Mouse (Mus musculus) spleen, adult 18-20 months (tissue): Measurements from ENCODE around the gene Macrod2.

Experiments
- DNase-seq, 2 experiments: peaks; one replicate each; pipeline ENCODE4 v3.0.0; 2022; ENCODE audit warnings: mixed read lengths in 2 of 2

Macrod2 gene

DNA sequence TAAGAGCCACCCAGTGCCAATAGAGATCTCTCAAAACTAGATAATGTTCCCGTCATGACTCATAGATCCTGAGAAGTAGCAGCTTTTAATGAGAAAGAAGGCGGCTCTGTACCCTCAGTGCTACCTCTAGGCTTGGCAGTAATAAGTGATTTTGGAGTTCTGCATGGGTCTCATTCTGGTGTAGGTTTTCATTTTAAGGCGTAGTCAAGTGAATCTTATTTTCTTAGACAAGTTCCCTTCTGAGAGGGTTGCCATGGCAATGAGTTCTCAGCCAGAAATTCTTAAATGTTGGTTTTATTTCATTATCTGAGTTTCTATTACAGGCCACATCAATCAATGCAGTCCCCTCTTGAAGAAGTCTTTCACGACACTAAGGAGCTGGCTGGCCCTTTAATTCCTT, 1127.0 kb downstream of the Macrod2 start:
- DNase-seq, result no peak

- DNase-seq, result no peak
These were observed 1150.8 kb downstream of the Macrod2 start for GRCm38 (mm10) chr2:141545877-141546276.

DNA sequence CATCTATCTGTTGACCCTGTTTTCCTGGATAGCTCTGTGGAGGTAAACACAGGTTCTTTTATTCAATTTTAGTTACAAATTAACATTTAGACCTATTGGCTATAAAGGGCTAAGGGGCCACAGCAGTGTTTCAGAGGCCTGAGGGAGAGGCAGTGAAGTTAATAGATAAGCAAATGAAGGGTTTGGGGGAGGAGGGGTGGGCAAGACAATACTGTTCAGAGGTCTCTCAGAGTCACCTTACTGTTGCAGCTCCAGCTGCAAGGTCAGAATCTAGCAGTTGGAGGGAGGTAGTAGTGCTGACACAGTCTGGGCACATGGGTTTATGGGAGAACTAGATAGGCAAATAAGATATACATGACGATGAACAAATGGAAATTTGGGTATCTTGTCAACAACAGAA, 1156.6 kb downstream of the Macrod2 start:
- no peak for DNase-seq

- DNase-seq, result no peak
These were observed 1161.6 kb downstream of the Macrod2 start for GRCm38 (mm10) chr2:141556747-141557146.

DNA sequence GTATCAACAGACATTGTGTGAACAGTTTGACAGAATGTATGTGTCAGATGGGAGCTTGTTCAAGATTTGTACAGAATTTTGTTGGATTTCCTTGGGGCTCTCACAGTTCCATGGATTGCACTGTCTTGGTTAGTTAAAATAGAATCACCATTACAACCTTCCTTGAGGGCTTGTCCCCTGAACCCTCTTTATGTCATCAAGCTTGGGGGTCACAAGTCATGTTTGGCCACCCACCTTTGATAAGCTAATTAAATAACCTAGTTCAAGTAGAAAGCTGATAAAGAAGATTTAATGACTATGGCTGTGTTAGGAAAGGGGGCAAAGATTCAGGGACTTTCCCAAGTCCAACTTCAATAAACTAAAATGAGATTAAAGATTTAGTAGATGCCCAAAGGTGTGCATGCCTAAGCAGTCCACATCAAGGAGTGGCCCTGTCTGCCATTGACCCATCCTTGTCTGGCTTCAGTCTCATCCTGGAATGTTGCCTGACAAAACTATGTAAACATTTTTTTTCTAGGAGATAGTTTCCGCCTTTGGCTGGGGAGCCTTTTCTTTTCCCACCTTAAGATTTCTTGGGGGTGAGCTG, 1163.2 kb downstream of the Macrod2 start:
- DNase-seq, result no peak

GRCm38 (mm10) chr2:141565986-141566385, 1170.9 kb downstream of the Macrod2 start:
- no peak for DNase-seq

DNA sequence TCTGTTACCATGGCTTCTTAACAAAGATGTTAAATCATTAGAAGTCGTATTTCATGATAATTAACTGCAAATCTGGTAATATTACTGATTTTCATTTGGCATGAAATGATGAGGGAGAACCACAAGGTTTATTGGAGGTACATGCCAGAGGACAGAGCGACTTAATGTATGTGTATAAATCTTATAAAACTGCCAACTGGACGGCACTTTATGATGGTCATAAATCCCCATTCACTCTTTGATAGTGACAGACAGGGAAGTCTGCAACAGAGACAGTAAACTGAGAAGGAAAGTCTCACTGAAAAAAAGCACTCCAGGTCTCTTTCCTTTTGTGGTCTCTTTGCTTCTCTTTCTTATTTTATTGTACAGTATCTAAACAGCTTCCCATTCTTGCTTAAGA, 1176.3 kb downstream of the Macrod2 start:
- DNase-seq, result no peak

- DNase-seq, result no peak
These were observed 1183.1 kb downstream of the Macrod2 start for GRCm38 (mm10) chr2:141578206-141578605.

DNA sequence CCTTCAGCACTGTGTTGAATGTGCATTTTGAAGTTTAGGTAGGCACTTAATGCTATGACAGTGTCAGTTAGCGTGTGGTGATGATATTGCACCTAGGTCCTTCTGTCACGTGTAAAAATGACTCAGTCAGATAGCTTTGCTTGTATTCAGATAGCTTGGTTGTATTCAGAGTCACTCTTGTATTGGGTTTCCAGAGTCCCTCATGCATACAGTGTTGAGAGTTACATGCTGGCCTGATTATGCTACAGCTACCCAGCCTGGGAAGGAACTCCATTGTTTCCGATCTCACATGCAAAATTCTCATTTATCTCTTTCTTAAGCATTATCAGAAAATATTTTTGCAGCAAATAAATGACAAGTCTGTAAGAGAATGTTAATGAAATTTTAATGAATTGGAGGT, 1187.3 kb downstream of the Macrod2 start:
- no peak for DNase-seq

DNA sequence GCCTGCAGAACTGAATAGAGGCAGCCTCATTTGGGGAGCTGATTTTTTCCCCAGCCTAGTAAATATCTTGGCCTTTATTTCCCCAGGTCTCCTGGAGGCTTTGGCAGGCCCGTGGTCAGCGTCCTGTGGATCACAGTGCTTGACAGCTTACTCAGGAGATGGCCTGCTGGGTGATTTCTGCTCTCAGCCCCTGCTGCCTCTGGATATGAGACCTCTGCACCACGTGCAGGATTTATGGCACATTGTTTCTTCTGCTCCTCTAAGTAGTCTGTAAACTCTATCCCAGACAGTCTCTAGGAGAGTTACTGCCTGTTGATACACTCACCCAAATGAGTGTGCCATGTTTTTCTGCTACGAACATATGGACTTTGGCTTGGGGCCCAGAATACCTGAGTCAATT, 1187.8 kb downstream of the Macrod2 start:
- no peak for DNase-seq

DNA sequence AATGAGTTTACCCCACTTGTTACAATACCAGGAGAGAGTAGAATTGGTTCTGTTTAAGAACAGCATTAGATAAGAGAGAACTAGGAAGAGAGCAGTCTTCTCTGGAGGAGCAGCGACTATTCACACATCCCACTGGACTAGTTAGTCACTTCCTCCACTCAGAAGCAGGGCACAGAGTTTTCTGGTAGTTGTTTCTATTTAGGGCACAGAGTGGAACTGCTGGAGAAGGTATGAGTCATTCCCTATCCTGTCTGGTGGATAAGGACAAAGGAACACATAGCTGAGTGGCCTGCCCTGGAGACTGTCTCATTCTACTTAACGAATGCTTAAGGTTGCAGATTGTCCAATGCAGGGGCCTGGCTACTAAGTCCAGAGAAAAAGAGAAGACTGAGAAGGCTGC, 1192.2 kb downstream of the Macrod2 start:
- DNase-seq, result no peak

DNA sequence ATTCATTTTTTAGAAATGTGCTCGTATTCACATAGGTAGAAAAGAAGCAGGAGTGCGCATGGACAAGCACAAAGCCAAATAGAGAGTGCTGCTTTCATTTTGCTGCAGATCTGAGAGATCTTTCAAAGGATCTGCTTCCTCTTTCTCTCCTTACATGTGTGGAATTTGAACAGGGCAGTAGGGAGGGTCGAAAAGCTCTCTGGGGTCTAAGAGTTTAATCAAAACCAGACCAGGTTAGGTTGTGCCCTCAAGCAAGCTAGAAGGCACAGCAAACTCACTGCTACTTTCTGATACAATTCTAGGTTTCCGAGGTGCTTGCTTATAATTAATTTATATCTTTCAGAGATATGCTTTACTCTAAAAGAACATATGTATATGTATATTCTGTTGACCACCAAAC, 1196.2 kb downstream of the Macrod2 start:
- DNase-seq, result no peak

GRCm38 (mm10) chr2:141594811-141595210, 1199.7 kb downstream of the Macrod2 start:
- no peak for DNase-seq

GRCm38 (mm10) chr2:141617721-141618120, 1222.6 kb downstream of the Macrod2 start:
- DNase-seq, result no peak

DNA sequence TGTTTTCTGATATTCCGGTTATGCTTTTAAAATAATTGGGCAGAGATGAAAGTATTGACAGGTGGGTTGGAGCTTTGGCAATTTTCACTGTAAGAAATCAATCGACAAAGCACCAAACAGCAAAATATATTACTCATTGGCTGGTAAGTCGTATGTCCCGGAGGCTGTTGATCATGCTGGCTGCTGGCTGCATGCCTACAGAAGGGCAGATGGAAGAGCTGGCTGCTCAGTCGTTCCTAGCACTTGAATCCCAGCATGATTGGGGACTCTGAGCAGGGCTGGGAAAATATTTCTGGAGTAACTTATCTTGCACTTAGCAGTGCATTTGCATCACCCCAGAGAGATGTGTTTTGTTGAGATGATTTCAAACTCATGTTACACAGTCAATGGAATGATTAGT, 1223.1 kb downstream of the Macrod2 start:
- no peak for DNase-seq

GRCm38 (mm10) chr2:141664051-141664450, 1268.9 kb downstream of the Macrod2 start:
- DNase-seq, result no peak

GRCm38 (mm10) chr2:141672814-141673213, 1277.7 kb downstream of the Macrod2 start:
- DNase-seq, result no peak

- no peak for DNase-seq
These were observed 1278.3 kb downstream of the Macrod2 start for GRCm38 (mm10) chr2:141673405-141673804.

- no peak for DNase-seq
These were observed 1302.4 kb downstream of the Macrod2 start for GRCm38 (mm10) chr2:141697541-141697940.

- DNase-seq, result no peak
These were observed 1303.2 kb downstream of the Macrod2 start for GRCm38 (mm10) chr2:141698320-141698719.

DNA sequence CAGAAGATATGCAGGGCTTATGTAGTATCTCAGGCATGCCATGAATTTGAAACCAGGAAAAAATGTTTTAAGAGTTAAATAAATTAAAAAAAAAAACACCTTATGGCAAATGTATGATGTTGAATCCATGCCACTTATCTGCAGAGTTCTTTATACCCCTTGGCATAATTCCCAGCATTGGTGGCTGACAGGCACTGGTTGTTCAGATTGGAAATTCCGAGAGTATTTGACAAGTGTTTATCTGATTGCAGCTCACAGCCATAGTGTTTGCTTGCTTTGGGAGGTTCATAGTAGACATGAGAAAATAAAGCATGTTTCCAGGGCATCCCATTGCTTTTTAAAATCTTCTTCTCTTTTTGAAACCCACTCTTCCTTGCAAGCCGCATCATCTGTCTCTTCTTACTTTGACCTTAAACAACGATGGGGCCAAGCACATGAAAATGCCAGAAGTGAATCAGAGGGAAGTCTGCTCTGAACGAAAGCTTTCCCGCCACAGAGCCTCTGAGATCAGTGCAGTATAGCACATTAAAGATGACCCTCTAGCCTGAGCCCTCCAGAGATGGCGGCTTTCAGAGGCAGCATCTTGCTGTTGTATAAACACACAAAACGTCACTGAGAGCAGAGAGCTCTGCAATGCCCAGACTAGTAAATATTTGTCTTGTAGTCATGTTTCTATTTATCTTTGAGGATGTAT, 1305.8 kb downstream of the Macrod2 start:
- DNase-seq, result no peak

DNA sequence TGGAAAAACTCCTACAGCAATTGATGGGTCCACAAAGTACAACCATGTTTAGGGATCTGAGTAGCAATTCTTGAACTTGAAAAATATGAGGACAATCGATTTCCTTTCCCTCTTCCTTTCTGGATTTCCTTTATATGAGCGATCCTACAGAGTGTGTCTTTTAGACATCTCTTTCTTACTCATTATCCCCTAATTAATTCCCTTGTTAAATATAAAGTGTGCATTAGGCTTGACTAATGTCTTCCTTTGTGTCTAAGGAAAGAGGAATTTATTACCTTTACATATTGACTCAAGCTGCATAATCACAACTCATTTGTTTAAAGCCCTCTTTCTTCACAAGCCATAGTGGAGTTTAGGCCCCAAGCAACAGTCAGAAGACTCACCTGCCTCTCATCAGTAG, 1316.7 kb downstream of the Macrod2 start:
- DNase-seq, result no peak

DNA sequence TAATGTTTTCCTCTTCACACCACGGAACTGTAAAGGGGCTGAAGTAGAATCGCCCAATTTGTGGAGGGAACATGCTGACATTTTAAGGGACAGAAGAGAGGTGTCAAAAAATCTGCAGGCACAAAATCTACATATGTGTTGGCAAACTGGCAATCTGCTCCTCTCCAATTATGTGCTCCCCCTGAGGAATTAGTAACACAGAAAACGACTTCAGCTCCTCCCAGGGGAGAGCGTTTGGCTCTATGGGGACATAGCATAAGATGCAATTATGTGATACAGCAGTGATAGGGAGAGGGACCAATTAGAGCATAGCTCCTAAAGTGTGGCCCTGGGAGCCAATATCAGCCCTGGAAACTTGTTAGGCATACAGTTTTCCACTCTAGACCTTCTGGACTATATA, 1317.2 kb downstream of the Macrod2 start:
- no peak for DNase-seq

DNA sequence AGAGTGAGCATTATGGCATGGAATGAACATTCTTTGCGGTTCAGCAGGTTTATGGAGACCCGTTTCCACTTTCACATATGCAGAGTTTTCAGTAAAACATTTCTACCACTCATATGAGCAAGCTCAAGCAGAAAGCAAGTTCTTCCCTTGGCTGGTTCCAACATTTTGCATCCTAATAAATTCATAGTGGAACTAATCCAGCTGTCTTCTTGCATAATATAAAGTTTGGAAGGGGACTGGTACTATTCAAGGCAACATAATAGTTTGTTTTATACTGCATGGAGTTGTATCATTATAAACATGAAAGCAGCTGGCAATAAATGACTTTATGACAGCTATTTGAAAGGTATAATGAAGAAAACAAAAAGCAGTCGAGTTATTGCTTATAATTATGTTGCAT, 1320.0 kb downstream of the Macrod2 start:
- no peak for DNase-seq

DNA sequence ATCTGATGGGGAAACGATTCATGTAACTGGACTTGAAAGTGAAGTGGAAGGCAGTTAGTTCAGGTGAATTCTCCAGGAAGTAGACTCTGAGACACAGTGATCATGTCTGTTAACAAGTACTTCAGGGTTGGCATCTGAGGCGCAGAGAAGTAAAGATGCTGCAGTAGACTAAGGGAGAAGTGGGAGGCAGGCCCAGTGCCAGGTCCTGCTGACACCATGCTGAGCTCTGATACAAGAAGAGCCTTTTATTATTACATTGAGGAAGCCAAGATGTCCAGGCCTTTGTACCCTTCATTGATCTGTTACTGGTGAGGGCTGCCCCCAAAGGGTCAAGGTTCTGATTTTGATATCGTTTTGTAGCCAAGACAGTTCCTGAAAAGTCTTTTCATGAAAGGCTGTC, 1327.4 kb downstream of the Macrod2 start:
- no peak for DNase-seq
